Mouse (Mus musculus): Measurements from ENCODE around the gene Galr2. TPM values are rescaled to one million over a fixed set of nuclear protein-coding genes. Genes with fewer than 3 reads are reported as not detected.

Galr2 gene
- polyA plus RNA-seq, 1 experiment from 2014 or later, result 0.29 TPM

- H3K27ac ChIP-seq (ENCODE audit: low read depth, low read length), result no peak overlapping the region
- H3K9me3 ChIP-seq (ENCODE audit: control insufficient read depth), result no peaks in the 10 kb centered on the region
- 2% methylated on average over 18 of the region's 18 CpGs for WGBS
- no peak for TF ChIP-seq CTCF (IDR thresholded peaks at IDR 0.05; ENCODE audit: low read depth)
- peak overlapping the region; percentile 11; the same call in 1 of the 2 replicates for H3K9ac ChIP-seq (ENCODE audit: low read depth, low read length)
- peak overlapping the region; percentile 63 for H3K4me2 ChIP-seq (replicated peaks; ENCODE audit: low read depth)
- ATAC-seq, result no peak
- peaks cover 52% of the 10 kb centered on the region for H3K27me3 ChIP-seq (replicated peaks; ENCODE audit: control insufficient read depth, insufficient read depth, low read length)
- no peaks in the 10 kb centered on the region for H3K4me1 ChIP-seq (replicated peaks; ENCODE audit: control insufficient read depth, insufficient read depth, low read length)
- no peaks in the 10 kb centered on the region; the same call in 1 of the 2 replicates for H3K36me3 ChIP-seq (ENCODE audit: control insufficient read depth, insufficient read depth)
- peak overlapping the region; percentile 38 for H3K4me3 ChIP-seq (ENCODE audit: low read depth, low read length)
Measured at GRCm38 (mm10) chr11:116281671-116282070, 932 bp downstream of the Galr2 start.

- H3K36me3 ChIP-seq (ENCODE audit: control insufficient read depth, insufficient read depth), result no peaks in the 10 kb centered on the region; the same call in 1 of the 2 replicates
- TF ChIP-seq CTCF (IDR thresholded peaks at IDR 0.05; ENCODE audit: low read depth), result peak; percentile 50
- H3K4me1 ChIP-seq (replicated peaks; ENCODE audit: control insufficient read depth, insufficient read depth, low read length), result no peaks in the 10 kb centered on the region
- WGBS, result 3% methylated on average over 11 of the region's 11 CpGs
- no peak overlapping the region for H3K27ac ChIP-seq (ENCODE audit: low read depth, low read length)
- peak overlapping the region; percentile 9; the same call in 1 of the 2 replicates for H3K4me3 ChIP-seq (ENCODE audit: low read depth, low read length)
- H3K27me3 ChIP-seq (replicated peaks; ENCODE audit: control insufficient read depth, insufficient read depth, low read length), result peaks cover 52% of the 10 kb centered on the region
- no peak overlapping the region for H3K9ac ChIP-seq (ENCODE audit: low read depth, low read length)
- H3K4me2 ChIP-seq (replicated peaks; ENCODE audit: low read depth), result peak overlapping the region; percentile 63
- no peak for ATAC-seq
- H3K9me3 ChIP-seq (ENCODE audit: control insufficient read depth), result no peaks in the 10 kb centered on the region
Measured at GRCm38 (mm10) chr11:116282089-116282488, 1.4 kb downstream of the Galr2 start.

GRCm38 (mm10) chr11:116282912-116283521 lies 2.3 kb downstream of the Galr2 start:
- Histone ChIP-seq H3K27me3 (replicated peaks; ENCODE audit: control insufficient read depth, insufficient read depth, low read length) (peaks cover 52% of the 10 kb centered on the region), H3K9ac (ENCODE audit: low read depth, low read length) (no peak overlapping the region), H3K9me3 (ENCODE audit: control insufficient read depth) (no peaks in the 10 kb centered on the region), H3K36me3 (ENCODE audit: control insufficient read depth, insufficient read depth) (no peaks in the 10 kb centered on the region; the same call in 1 of the 2 replicates), H3K4me2 (replicated peaks; ENCODE audit: low read depth) (no peak overlapping the region), H3K4me3 (ENCODE audit: low read depth, low read length) (no peak overlapping the region), H3K27ac (ENCODE audit: low read depth, low read length) (no peak overlapping the region), H3K4me1 (replicated peaks; ENCODE audit: control insufficient read depth, insufficient read depth, low read length) (no peaks in the 10 kb centered on the region)
- WGBS, result 9% methylated on average over 48 of the region's 48 CpGs
- ATAC-seq, result no peak
- no peak for TF ChIP-seq CTCF (IDR thresholded peaks at IDR 0.05; ENCODE audit: low read depth)

- Histone ChIP-seq H3K36me3 (ENCODE audit: control insufficient read depth, insufficient read depth) (peaks cover 8% of the 10 kb centered on the region), H3K4me2 (replicated peaks; ENCODE audit: low read depth) (no peak overlapping the region), H3K27ac (ENCODE audit: low read depth, low read length) (no peak overlapping the region), H3K4me3 (ENCODE audit: low read depth, low read length) (no peak overlapping the region), H3K9ac (ENCODE audit: low read depth, low read length) (no peak overlapping the region), H3K4me1 (replicated peaks; ENCODE audit: control insufficient read depth, insufficient read depth, low read length) (no peaks in the 10 kb centered on the region), H3K27me3 (replicated peaks; ENCODE audit: control insufficient read depth, insufficient read depth, low read length) (peaks cover 52% of the 10 kb centered on the region), H3K9me3 (ENCODE audit: control insufficient read depth) (no peaks in the 10 kb centered on the region)
- WGBS, result 45% methylated on average over 6 of the region's 6 CpGs
- no peak for ATAC-seq
- TF ChIP-seq CTCF (IDR thresholded peaks at IDR 0.05; ENCODE audit: low read depth), result no peak
Measured at GRCm38 (mm10) chr11:116283982-116284381, 3.2 kb downstream of the Galr2 start.

GRCm38 (mm10) chr11:116285770-116286191 lies 5.0 kb downstream of the Galr2 start:
- no peak for ATAC-seq
- Histone ChIP-seq H3K4me3 (ENCODE audit: low read depth, low read length) (no peak overlapping the region), H3K27ac (ENCODE audit: low read depth, low read length) (no peak overlapping the region), H3K27me3 (replicated peaks; ENCODE audit: control insufficient read depth, insufficient read depth, low read length) (peaks cover 42% of the 10 kb centered on the region), H3K9ac (ENCODE audit: low read depth, low read length) (no peak overlapping the region), H3K4me1 (replicated peaks; ENCODE audit: control insufficient read depth, insufficient read depth, low read length) (no peaks in the 10 kb centered on the region), H3K4me2 (replicated peaks; ENCODE audit: low read depth) (no peak overlapping the region), H3K36me3 (ENCODE audit: control insufficient read depth, insufficient read depth) (peaks cover 21% of the 10 kb centered on the region), H3K9me3 (ENCODE audit: control insufficient read depth) (no peaks in the 10 kb centered on the region)
- 61% methylated on average over 7 of the region's 7 CpGs for WGBS
- TF ChIP-seq CTCF (IDR thresholded peaks at IDR 0.05; ENCODE audit: low read depth), result no peak

GRCm38 (mm10) chr11:116287351-116287750 lies 6.6 kb downstream of the Galr2 start:
- no peak for ATAC-seq
- Histone ChIP-seq H3K4me1 (replicated peaks; ENCODE audit: control insufficient read depth, insufficient read depth, low read length) (no peaks in the 10 kb centered on the region), H3K27ac (ENCODE audit: low read depth, low read length) (no peak overlapping the region; the same call in 1 of the 2 replicates), H3K4me3 (ENCODE audit: low read depth, low read length) (no peak overlapping the region), H3K9ac (ENCODE audit: low read depth, low read length) (no peak overlapping the region), H3K36me3 (ENCODE audit: control insufficient read depth, insufficient read depth) (peaks cover 34% of the 10 kb centered on the region), H3K27me3 (replicated peaks; ENCODE audit: control insufficient read depth, insufficient read depth, low read length) (peaks cover 27% of the 10 kb centered on the region), H3K9me3 (ENCODE audit: control insufficient read depth) (no peaks in the 10 kb centered on the region), H3K4me2 (replicated peaks; ENCODE audit: low read depth) (no peak overlapping the region)
- TF ChIP-seq CTCF (IDR thresholded peaks at IDR 0.05; ENCODE audit: low read depth), result no peak
- 76% methylated on average over 5 of the region's 5 CpGs for WGBS
